Mouse (Mus musculus) heart, adult 9 months (tissue): ENCODE data around the gene Xrn2.
"Not testable (repeated sequence)": the region's sequence is repeated elsewhere in the genome, so short reads cannot be mapped to it uniquely, and the experiment has no call there.

Source experiments
- DNase-seq, 2 experiments: peaks; one replicate each; pipeline ENCODE4 v3.0.0; 2022; ENCODE audit warnings: low spot score in 2 of 2

The Xrn2 gene

DNA sequence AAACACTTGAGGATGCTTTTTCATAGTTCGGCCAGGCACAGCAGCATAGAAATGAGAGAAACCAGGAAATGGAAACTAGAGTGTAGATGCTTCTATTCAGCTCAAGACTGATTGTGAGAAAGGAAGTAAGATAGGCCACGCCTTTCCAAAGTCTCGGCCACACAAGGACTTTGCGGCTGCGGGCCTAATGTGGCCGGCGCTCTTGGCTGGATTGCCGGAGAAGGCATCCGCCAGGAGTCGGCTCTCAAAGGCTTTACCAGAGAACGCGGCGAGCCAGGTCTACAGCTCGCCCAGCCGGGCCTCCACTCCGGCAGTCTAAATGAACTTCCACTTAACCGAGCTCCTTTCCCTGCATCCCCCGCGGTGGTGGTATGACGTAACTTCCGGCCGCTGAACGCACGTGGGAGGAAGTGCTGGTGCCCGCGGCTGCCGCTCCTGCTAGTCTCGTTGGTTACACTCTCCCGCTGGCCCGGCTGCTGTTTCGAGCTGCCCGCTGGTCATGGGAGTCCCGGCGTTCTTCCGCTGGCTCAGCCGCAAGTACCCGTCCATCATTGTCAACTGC, at the start of gene Xrn2:
Gene Xrn2 (plus strand): TSS at position 374 of the 562 bp plus-strand sequence.
- peak; percentile 94 to 95 for DNase-seq

DNA sequence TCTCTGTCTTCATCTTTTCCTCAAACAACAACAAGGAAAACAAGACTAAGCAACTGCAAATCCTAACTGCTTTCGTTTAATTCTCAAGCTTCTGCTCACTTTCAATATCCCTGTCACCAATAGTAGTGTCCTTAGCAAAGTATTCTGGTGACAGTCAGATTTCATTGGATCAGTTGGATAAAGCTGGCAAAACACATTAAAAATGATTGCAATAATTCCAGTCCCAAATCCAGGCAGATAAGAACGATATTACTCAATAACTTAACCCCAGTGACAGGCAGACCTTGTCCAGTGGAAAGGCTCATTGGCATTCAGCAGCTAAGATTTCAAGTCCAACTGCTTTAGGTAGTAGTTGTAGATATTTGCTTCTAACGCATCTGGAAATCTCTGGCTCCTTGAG, 37.8 kb upstream of the Xrn2 start:
- DNase-seq, result no peak

DNA sequence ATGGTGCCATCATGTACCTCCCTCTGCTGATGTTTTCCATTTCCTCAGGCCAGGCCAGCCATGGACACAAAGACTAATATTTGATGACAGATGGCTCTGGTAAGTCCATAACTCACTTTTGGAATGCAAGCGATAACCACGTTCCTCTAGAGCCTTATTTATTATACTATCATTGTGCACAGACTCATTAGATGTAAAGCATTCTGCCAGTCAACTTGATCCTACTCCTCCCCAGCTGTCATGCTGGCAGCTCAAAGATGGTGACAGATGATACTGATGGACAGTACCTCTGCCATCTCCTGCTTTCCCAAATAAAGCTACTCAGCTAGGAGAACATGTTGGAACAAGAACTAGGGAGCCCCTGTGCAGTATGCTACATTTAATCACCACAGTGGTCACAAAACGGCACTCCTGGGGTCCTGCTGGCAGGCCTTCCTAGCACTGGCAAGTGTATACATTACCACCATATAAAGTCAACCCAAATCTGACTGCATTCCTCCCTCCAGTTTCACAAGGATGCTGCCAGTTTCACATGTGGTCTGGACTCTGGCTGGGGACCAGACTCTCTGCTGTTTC, 37.3 kb upstream of the Xrn2 start:
- no peak for DNase-seq

DNA sequence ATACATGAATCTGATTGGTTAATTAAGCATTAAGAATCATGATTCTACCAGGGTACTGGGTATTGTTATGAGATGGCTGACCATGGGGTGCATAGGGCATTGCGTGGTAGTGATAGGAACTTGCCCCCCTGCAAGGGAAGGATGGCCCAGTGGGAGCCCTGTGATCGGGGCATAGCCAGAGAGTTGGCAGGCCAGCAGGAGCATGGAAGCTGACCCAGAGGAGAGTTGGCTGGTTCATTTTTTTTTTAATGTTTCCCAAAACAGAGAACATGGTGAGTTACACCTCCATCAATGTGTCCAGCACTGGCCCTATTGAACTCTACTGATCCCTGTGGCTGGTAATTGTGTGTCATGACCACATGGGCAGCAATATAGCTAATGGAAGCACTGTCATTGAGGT, 30.0 kb upstream of the Xrn2 start:
- no peak for DNase-seq

DNA sequence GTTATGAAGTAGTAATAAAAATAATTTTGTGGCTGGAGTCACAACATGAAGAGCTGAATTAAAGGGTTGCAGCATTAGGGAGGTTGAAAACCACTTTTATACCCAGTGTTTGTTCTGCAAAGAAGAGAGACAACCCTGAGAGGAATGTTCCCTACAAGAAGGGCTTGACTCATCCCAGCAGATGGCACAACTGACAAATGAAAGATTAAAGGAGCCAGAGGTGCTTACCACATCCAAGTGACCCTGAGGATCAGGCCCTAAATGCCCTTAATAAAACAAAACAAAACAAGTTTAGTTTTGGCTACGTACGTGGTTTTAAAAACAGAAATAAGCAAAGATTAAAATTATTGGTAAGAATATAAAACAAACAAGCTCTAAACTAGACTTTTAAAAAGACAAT, 28.0 kb upstream of the Xrn2 start:
- no peak for DNase-seq

DNA sequence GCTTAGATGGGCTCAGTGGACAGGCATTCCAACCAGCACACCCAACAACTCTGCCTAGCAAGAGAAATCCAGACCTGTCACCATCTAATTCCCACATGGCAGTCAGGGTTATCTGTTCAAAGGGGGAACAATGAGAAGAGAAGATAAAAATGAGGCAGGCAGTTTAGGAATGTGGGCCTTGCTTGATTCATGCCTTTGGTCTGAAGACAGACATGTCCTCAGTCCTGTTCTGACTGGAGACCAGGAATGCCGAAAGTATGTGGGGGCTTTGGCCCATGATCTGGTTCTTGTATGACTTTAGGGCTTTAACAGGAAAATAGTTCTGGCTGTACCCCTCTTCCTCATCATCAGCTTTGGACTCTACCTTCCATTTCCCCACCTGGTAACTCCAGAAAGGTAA, 27.0 kb upstream of the Xrn2 start:
- DNase-seq, result no peak

DNA sequence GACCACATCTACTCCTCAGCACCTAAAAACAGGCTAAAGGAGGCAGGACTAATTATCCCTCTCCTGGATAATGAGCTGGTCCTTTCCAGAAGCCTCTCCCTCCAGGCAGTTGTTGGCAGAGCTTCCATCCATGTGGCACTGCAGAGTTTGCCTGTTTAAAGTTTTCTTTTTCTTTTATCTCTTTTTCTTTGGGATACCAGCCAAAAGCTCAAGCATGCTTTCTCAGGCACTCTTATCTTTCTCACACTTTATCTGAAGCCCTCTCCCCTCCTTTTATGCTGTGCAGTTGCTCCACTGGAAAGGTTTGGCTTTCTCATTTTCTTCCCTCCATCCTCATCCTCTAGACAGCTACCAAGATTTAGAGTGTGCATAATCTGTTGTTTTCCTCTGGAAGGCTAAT, 26.4 kb upstream of the Xrn2 start:
- no peak for DNase-seq

DNA sequence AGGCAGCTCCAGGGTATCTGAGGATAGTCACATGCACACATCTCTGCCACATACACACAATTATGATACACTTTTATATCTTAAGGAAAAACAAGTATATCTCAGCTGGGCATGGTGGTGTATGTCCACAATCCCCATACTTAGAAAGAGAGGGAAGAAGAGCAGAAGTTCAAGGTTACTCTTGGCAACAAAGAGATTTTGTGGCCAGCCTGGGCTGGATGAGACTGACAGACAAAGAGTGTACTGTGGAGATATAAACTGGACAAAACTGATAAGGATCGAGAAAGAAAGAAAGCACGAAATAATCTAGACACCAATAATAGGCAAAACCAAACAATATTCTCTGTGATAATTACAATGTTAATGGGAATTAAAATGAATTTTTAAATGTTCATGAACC, 5.5 kb upstream of the Xrn2 start:
- DNase-seq, result no peak

DNA sequence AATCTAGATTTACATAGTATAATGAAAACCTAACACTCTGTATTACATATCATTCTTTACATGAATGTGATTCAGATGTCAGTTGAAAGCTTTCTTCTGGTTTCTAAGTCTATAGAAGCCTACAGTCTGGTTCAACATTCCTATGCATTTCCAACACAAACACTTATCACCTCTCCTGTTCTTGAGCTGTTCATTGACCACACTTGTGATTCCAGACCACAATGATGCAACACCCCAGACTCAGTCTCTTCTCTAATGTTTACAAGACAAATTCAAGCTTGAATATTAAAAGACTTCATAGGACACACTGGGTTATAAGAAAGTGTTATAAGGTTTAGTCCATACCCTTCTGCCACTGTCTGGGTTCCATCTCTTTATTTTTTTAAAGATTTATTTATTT, 3.7 kb upstream of the Xrn2 start:
- DNase-seq, result no peak

DNA sequence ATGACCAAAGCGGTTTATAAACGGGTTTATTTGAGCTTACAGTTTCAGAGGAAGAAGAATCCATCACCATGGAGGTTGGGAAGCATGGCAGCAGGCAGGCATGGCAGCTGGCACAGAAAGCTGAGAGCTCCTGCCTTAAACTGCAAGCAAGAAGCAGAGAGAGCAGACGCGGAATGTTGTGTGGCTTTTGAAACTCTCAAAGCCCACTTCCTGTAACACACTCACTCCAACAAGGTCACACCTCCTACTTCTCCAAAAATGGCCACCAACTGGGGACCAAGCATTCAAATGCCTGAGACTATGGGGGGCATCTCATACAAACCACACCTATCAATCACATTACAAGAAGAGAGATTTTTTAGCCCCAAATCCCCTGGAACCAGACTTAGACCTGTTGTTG, 2.7 kb upstream of the Xrn2 start:
- no peak for DNase-seq

DNA sequence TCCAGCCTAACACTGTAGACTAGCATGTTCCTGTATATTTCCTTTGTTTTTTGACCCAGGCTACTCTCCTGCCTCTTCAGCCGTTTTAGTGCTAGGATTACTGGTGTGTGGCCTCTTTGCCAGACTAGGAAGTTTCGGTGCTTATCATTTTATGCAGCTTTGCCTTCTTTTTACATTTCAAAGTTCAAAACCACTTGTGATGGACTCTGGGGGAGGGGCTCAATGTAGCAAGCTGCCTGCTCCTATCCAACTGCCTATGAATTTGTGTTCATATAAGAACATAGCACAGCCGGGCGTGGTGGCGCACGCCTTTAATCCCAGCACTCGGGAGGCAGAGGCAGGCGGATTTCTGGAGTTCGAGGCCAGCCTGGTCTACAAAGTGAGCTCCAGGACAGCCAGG, 1.8 kb upstream of the Xrn2 start:
- no peak for DNase-seq

DNA sequence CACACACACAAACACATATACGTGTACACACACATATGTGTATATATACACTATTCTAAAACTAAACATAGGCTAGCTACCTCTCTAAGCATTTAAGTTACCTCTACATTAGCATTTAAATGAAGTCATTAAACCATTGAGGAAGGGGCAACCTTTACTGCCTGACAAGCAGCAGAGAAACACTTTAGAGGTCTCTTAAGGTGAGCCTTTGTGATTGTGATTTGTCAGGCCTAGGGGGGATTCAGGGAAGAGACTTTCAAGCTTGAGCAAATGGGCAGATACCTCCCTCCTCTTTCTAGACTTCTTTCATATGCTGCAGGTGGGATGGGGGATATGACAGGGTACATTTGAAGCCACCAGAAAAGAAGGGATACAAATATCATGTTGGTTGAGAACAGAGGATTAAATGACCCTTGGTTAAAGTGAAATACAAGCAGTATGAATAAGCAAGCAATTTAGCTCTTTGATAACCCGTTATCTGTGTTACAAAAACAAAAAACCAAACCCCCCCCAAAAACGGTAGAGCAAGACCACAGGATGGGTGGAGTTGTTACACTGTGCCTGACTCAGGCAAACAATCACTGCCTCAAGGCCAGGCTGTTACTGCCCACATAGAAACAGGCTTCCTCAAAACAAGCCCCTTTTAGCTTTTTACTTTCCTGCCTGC, 1.2 kb upstream of the Xrn2 start:
- peak in 1 of 2 experiments; percentile 12 for DNase-seq

DNA sequence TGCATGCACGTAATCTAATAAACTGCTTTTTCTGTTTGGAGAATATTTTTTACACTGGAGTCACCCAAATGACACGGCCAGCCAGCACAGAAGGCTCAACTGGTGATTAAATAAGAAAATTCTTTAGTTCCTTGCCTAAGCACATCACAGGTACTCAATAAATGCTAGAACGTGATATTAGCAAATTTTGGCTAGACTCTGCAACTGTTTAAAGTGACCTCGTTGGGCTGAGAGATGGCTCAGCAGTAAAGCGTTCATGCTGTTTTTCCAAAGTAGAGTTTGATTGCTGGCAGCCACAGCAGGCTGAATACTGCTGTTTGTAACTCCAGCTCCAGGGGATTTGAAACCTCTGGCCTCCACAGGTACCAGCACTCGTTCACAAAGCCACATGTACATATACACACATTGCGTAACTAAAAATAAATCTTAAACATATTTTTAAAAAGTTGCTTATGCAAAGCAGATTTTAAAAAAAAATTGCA, 614 bp upstream of the Xrn2 start:
- DNase-seq, result no peak

DNA sequence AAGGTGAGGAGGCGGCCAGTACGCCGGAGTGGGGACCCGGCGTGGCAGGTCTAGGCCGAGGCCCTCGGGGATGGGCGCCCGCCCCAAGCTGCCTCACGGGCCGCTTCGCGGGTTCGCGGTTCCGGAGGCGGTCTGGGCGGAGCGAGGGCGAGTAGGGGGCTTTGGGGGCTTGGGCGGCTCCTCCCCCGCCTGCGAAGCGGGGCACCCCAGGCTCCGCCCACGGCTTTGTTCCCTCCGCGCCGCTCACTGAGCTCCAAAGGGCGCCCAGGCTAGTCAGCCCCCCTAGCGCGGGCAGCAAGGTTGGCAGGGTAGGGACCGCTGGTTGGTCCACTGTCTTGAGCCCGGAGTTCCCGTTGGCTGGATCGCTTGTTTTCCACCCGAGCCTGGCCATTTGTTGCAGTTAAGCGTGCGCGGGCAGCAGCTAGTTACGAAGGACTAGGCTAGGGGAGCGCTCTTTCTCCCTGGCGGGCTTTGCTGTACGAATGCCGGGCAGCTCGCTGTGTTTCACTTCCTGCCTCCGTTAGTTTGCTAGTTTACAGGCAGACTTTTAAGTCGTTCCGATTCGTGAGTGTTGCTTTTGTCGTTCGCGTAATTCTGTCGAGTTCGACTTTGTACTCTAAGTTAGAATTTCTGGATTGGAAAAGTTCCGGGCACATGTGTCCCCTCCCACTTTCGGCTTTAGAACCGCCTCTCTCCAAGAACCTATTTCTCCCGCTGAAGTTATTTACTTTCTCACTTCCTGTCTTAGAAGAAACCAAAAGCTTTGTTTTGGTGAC, 586 bp downstream of the Xrn2 start:
- DNase-seq, result peak; percentile 55 to 63

DNA sequence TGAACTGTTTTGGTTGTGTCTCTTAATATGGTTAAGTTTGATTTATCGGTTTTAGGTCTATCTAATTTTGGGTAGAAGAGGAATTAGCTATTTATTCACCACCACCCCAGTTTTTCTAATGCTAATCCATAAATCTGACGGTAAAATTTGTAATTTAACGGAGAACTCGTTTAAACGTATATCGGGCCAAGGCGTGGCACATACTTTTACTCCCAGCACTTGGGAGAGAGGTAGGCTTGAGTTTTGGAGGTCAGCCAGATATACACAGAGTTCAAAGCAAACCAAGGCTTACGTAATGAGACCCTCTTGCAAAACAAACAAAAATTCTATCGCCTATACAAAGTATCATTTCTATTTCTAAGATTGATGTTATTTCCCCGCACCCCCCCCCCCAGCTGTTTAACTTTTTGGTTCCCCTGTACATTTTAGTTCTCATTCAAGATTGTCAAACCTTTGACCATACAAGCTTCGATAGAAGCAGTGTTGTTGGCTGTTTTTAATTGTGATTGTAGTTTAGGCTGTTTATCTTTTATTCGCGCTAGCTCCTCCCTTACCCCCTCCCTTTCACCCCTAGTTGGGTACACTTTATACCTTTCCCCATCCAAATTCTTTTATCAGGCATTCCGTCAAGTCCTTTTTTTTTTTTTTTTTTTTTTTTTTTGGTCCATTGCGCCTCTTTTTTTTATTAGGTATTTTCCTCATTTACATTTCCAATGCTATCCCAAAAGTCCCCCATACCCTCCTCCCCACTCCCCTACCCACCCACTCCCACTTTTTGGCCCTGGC, 1.5 kb downstream of the Xrn2 start:
- no peak for DNase-seq

DNA sequence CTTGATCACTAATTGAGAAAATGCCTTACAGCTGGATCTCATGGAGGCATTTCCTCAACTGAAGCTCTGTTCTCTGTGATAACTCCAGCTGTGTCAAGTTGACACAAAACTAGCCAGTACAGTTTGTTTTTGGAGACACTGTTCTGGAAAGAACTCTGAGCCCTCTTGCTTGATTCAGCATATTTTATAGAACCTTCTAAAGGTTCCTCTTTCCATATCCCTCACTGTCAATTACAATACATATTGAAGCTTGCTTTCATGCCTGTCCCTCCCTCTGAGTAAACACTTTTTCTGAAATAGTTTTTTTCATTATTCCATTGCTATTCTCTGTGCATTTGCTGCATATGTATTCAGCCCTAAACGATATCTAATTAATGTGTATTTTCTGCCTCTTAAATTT, 9.2 kb downstream of the Xrn2 start:
- not testable (repeated sequence) for DNase-seq

DNA sequence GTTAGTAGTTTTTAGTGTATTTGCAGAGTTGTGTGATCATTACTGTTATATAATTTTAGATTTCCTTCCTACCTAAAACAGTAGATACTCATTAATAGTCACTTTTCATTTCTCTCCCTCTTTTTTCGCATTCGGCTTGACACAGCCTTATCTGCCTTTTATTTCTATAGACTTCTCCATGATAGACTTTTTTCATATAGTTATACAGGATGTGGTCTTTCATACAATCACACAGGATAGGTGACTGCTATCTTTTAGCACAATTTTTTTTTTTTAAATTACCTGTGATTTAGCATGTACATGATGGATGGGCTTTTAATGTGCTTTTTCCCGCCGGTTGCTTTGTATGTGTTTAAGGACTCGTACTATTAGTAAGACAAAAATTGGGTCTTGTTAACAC, 10.3 kb downstream of the Xrn2 start:
- no peak for DNase-seq

DNA sequence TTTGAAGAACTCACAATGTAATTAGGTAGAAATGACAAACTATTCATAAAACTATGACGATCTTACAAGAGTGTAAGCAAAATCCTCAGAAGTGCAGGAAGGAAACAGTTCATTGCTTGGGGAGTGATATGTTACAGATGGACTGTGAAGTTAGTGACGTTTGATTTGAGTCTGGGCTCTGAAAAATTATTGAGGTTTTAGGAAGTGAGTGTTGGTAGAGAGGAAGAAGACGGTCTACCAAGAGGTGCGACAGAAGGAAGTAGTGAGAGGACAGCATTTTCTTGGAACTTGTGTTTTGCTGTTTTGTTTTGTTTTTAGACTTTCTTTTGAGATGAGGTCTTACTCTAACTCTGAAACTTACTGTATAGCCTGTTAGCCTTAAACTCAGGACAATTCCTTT, 10.8 kb downstream of the Xrn2 start:
- DNase-seq, result no peak

DNA sequence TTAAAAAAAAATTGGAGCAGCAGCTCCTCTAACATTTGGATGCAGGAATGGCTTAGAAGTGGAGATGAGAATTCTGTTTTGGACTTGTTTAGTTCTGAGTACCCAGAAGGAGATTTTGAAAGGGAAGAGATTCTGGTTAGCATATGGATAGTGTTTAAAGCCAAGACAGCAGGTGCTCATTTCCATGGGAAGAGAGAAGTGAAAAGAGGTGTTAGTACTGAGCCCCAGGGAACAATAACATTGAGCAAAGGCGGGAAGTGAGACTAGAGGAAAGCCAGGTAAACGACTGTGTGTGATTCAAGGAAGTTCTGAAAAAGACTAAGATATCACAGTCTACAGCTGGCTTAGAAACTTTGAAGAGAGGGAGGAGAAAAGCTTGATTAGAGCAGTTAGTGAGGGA, 20.3 kb downstream of the Xrn2 start:
- no peak for DNase-seq

DNA sequence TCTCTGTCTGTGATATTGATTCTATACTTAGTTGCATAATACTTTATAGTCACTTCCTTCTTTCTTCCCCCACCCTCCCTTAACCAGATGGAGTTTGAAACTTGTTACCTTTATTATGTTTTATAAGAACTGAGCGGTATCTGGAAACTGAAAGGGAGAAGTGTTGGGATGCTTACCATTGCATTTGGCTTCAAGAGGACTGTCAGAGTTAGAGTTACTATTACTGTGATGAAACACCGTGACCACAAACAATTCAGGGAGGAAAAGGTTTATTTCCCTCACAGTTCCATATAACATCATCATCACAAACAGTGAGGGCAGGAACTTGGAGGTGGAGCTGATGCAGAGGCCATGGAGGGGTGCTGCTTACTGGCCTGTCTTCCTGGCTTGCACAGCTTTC, 23.1 kb downstream of the Xrn2 start:
- DNase-seq, result no peak

DNA sequence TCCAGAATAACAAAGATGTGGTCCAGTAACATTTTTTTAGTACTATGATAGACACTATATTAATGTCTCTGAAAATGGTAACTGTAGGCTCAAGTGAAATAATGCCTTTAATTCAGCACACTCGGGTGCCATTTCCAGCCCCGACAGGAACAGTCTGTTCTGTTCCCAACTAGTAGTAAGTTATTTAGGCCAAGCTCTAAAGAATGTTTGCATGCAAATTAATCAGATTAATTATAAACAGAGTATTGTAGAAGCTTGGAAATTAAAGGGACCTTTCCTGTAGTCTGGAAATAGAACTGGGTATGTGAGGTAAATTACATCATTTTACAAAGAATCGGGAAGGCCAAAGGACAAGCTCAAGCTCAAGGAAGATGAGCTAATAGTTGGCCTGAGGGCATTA, 34.3 kb downstream of the Xrn2 start:
- DNase-seq, result no peak
